Mouse (Mus musculus) Patski (cell line): ENCODE data around the gene Sipa1l3. TPM values are rescaled to one million over a fixed set of nuclear protein-coding genes. Genes with fewer than 3 reads are reported as not detected.

ENCODE experiments used
- ATAC-seq: fragments of 100-300 bp; one replicate; pipeline ENCODE4 v1.8.0; 2021
- CTCF ChIA-PET: fragments of 350-600 bp; sonication (Branson Sonifier 250); formaldehyde crosslinking; loops from one replicate; lab custom pipeline; 2022; ENCODE audit warnings: inconsistent platforms; lab: Charles Lee
- POLR2A ChIA-PET: fragments of 350-600 bp; sonication (Branson Sonifier 250); formaldehyde crosslinking; loops from one replicate; lab custom pipeline; 2022; ENCODE audit warnings: antibody characterized with exemption, inconsistent platforms; lab: Charles Lee
- DNase-seq: peaks from one replicate; pipeline ENCODE4 v3.0.0-alpha.2; 2011; ENCODE audit warnings: low read depth, low spot score
- H3K27me3 ChIP-seq: fragments of 371-371 bp; one replicate; pipeline ENCODE4 v1.5.1; 2021
- CTCF ChIP-seq: fragments of 100-300 bp; IDR thresholded peaks from one replicate; pipeline ENCODE4 v1.5.1; 2021
- in situ Hi-C: fragments of 300-500 bp; cut with MboI; formaldehyde crosslinking; loops from 3 replicates; pipeline ENCODE4 v1.11.1; 2018; ENCODE audit warnings: low pct_unique_long_range_greater_than_20kb, mixed read lengths
- polyA plus RNA-seq: library from polyadenylated mRNA; unstranded; gene quantifications from one replicate; pipeline ENCODE4 v1.2.3, GENCODE M21; 2021

Gene Sipa1l3
- polyA plus RNA-seq, 1 experiment from 2014 or later: 27.2 TPM

DNA sequence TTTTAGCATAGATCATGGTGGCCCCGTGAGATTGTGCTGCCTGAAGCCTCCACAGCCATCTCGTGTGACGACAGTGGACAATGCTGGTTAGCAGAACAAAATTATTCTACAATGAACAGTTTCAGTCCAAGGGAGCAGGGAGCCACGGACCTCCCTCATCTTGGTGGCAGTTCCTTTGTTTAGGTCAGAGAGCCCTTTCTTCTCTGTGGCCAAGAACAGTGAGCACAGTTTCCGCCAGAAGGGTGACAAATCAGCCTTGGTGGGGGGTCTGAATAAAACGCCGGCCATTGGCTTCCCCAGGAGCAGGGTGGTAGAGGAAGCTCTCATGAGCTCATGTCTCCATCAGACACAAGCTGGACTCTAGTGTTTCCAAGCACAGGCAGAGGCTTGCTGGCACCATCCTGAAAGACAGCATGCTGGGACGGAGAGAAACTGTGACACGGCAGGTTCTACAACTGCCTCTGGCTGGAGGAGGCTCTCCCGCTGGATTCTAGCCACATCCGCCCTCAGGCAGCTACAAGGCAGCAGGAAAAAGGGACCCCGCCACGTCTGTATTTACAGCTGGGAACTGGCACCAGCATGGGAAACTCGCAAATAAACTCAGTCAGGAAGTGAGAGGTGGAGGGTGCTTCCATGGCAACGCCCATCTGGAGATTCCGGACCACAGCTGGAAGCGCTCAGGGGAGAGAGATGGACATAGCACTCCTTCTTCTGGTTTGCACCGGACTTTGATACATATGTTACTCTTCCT is 65.3 kb downstream of the Sipa1l3 start:
- ATAC-seq: no peak
- POLR2A ChIA-PET: no interaction called here
- no peak for DNase-seq

DNA sequence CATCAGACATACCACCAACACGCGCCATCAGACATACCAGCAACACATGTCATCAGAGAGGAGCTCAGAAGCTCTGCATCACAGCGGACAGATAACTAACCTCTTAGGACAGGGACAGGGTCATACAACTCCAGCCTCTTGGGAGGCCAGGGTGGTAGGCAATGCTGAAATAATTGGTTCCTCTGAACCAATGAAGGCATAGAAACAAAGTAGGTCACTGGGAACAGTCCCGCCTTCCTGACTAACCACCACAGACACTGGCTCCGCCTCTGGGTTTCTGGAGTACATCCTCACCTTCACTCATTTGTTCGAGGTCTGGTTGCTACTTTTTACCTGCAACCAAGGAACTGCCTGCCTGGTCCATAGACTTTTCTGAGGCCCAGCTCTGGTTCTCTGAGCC is 66.1 kb downstream of the Sipa1l3 start:
- CTCF ChIA-PET: interaction anchor here (1.0 to 1.9 kb wide), 3 partner anchors 18 to 39 kb away, joined by 3 to 6 read pairs (median 3); no protein-coding TSS in a partner anchor
- TF ChIP-seq CTCF: no peak

More for the DNA sequence above, 65.3 kb downstream of the Sipa1l3 start:
- no peaks in the 10 kb centered on the region for H3K27me3 ChIP-seq
- in situ Hi-C loops: loop anchor here (5.0 kb wide), 1 partner anchor 71 kb away; no protein-coding TSS in a partner anchor
- CTCF ChIA-PET: interaction anchor here (1.0 to 1.3 kb wide), 2 partner anchors 21 to 38 kb away, joined by 3 read pairs; no protein-coding TSS in a partner anchor
- no peak for TF ChIP-seq CTCF

DNA sequence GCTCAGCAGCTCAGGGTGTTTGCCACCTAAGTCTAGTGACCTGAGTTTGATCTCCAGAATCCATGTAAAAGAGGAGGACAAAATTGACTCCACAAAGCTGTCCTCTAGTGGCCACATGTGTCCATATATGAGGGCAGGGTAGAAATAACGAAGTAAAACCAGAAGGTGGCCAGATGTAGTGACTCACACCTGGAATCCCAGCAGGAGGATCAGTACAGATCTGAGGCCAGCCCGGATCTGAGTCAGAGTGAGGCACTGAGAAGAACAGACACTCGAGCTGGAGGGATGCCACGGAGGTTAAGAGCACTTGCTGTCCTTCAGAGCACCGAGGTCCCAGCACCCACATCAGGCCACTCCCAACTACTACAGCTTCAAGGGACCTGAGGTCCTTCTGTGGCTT is 68.3 kb downstream of the Sipa1l3 start:
- H3K27me3 ChIP-seq: no peaks in the 10 kb centered on the region
- POLR2A ChIA-PET: interaction anchor here (1.1 to 1.3 kb wide), 2 partner anchors 42 to 68 kb away, joined by 3 read pairs; partner anchors contain the start of gene Sipa1l3
- DNase-seq (no peak), ATAC-seq (no peak)
- in situ Hi-C loops: loop anchor here (5.0 kb wide), 1 partner anchor 68 kb away; no protein-coding TSS in a partner anchor
- CTCF ChIA-PET: interaction anchor here (0.7 to 1.5 kb wide), 6 partner anchors 17 to 70 kb away, joined by 3 to 5 read pairs (median 4); no protein-coding TSS in a partner anchor
- TF ChIP-seq CTCF: no peak

More for the DNA sequence above, 66.1 kb downstream of the Sipa1l3 start:
- POLR2A ChIA-PET: no interaction called here
- no peaks in the 10 kb centered on the region for H3K27me3 ChIP-seq
- no peak for ATAC-seq
- DNase-seq: no peak
- in situ Hi-C loops: loop anchor here (5.0 kb wide), 1 partner anchor 70 kb away; no protein-coding TSS in a partner anchor

DNA sequence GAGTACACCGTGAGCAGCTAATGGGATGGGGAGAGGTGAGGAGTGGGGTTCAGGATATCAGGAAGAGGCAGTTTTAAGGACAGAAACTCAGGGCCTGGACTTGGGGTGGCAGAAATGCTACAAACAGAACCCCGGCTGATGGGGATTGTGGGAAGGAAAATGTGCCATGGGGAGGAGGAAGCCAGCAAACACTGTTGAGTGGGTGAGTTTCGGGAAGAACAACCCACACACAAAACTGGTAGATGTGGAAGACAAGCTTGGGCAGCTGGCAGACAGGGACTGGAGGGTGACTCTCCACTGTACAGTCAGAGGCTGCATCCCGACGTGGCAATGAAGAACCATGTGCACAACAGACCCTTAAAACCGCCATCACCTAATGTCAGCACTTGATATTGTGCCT is 69.6 kb downstream of the Sipa1l3 start:
- CTCF ChIA-PET: interaction anchor here (1.1 to 1.5 kb wide), 3 partner anchors 16 to 65 kb away, joined by 3 to 5 read pairs (median 3); no protein-coding TSS in a partner anchor
- in situ Hi-C loops: no loop called here

DNA sequence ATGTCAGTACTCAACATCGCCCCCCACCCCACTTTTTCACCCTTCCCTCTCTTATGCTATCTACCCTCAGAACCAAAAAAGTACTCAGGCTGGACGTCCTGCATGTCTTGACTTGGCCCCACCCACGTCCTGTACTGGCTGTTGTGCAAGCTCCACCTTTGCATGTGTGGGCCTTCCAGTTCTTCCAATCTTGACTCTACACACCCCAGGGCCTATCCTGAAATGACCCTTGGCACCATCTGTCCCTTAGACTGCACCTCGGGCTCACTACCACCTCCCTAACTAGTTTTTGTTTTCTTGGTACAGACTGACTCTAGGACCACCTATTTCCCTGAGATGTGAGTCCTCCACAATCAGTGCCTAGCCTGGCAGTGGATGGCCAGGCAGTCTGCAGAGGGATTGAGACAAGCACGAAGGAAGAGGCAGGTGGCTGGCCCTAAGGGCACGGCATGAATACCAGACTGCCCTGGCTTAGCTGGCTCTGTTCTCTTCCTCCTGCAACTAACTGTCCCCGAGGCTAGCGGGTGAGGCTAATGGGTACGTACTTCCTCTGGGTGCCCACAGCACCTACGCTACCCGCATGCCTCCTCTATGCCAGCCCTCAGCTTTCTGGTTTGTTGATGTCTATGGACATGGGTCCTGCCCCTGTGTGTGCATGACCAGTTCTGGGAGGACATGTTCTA is 71.2 kb downstream of the Sipa1l3 start:
- in situ Hi-C loops: no loop called here
- POLR2A ChIA-PET: no interaction called here

More for the DNA sequence above, 69.6 kb downstream of the Sipa1l3 start:
- H3K27me3 ChIP-seq: no peaks in the 10 kb centered on the region
- POLR2A ChIA-PET: no interaction called here
- DNase-seq: no peak
- ATAC-seq: no peak
- TF ChIP-seq CTCF: no peak

DNA sequence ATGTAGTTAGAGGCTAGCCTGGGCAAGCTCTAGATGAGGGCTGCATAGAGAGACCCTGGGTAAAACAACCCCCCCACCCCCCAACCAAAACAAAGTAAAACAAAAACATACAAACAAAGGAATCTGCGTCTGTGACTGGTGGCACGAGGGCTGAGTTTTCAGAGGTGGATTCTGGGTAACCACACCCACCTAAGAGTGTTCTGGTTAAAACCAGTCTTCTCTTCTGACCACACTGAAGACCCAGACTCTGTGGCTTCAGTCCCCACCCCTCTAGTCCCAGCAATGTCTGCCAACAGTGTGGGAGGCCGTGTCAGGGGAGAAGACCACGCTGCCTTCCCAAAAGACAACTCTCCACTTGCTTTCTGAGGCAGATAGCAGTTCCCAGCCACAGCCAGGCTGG is 72.3 kb downstream of the Sipa1l3 start:
- ATAC-seq (no peak), DNase-seq (no peak)
- CTCF ChIA-PET: no interaction called here
- POLR2A ChIA-PET: no interaction called here
- in situ Hi-C loops: no loop called here
- no peak for TF ChIP-seq CTCF
- no peaks in the 10 kb centered on the region for H3K27me3 ChIP-seq

More for the DNA sequence above, 71.2 kb downstream of the Sipa1l3 start:
- no peaks in the 10 kb centered on the region for H3K27me3 ChIP-seq
- CTCF ChIA-PET: interaction anchor here (1.5 kb wide), 1 partner anchor 57 kb away, joined by 3 read pairs; no protein-coding TSS in a partner anchor
- no peak for ATAC-seq
- no peak for DNase-seq
- TF ChIP-seq CTCF: no peak

DNA sequence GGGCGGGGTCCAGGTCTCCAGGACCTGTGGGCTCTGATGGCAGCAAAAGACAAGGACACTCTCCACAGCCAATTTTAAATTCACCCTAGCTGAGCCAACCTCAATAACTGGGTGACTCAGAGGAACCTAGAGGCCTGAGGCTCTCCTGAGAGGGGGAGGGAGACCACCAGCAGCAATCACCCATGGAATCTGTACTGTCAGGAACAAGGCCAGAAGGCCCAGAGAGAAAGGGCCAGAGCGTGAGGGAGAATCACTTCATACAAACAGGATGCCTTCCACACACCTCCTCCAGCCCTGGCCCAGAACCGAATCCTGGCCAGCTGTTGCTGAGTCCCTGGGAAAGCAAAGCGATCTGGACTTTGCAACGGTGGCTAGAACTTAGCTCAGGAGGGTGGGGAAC is 73.9 kb downstream of the Sipa1l3 start:
- ATAC-seq: peak; percentile 48
- in situ Hi-C loops: loop anchor here (5.0 kb wide), 1 partner anchor 68 kb away; no protein-coding TSS in a partner anchor
- DNase-seq: no peak
- CTCF ChIA-PET: no interaction called here
- no peaks in the 10 kb centered on the region for H3K27me3 ChIP-seq
- POLR2A ChIA-PET: interaction anchor here (1.7 kb wide), 1 partner anchor 14 kb away, joined by 4 read pairs; no protein-coding TSS in a partner anchor
- TF ChIP-seq CTCF: no peak

DNA sequence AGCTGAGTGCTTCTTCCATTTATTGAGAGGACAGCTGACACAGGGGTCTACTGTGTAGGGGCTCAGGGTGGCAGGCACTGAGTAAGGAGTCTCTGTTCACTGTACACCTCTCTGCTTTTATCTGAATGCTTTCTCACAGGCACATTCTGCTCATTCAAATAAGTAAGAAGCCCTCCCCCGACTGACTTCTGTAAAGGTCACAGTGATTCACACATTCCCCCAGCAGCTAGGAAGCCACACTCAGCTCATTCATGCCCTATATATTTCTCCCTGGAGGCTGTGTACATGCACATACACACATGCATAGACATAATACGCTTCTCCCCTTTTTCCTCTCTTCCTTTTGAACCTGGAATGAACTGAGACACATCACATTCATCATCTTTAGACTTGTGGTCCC is 74.4 kb downstream of the Sipa1l3 start:
- in situ Hi-C loops: loop anchor here (5.0 kb wide), 1 partner anchor 68 kb away; no protein-coding TSS in a partner anchor
- no peaks in the 10 kb centered on the region for H3K27me3 ChIP-seq
- DNase-seq (no peak), ATAC-seq (peak; percentile 30)
- no peak for TF ChIP-seq CTCF
- POLR2A ChIA-PET: interaction anchor here (1.7 kb wide), 1 partner anchor 14 kb away, joined by 4 read pairs; no protein-coding TSS in a partner anchor
- CTCF ChIA-PET: no interaction called here

DNA sequence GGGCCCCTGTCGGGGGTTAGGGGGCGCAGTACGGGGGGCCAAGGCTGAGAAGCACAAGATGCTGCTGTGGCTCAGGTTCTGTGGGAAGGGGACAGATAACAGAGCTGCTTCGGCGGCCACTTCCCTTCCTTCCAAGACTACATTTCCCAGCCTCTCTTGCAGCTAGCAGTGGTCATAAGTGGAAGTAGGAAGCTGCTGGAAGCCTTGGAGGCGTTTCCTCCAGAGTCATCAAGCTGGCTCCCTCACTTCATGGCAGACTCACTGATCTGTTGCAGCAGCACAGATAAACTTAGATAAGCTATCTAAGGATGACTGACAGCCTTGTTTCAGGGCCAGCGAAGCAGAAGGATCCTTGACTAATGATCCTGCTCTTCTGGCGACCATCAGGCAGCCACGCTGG is 76.6 kb downstream of the Sipa1l3 start:
- in situ Hi-C loops: loop anchor here (5.0 kb wide), 1 partner anchor 71 kb away; no protein-coding TSS in a partner anchor
- no peak for TF ChIP-seq CTCF
- CTCF ChIA-PET: interaction anchor here (1.1 to 2.4 kb wide), 4 partner anchors 9 to 76 kb away, joined by 3 to 9 read pairs (median 4); partner anchors contain the start of gene Sipa1l3
- DNase-seq (no peak), ATAC-seq (no peak)
- POLR2A ChIA-PET: interaction anchor here (1.4 kb wide), 1 partner anchor 15 kb away, joined by 3 read pairs; no protein-coding TSS in a partner anchor
- H3K27me3 ChIP-seq: no peaks in the 10 kb centered on the region

DNA sequence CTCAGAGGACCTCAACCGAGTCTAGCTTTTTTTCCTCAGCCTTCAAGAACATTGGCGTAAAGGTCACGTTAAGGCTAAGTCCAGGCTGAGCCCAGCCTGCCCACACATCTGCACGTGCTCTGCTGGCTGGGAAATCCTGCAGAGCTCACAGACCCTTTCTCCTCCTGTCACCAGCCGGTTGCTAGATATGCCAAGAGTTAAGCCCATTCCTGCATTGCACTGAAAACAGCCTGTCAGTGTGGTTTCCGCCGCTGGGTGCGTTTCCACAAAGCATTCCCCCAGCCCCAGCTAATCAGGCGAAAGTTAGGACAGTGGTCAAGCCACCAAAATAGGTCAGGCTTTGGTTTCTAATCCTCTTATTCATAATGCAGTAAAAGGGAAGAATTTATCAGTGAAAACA is 77.3 kb downstream of the Sipa1l3 start:
- H3K27me3 ChIP-seq: no peaks in the 10 kb centered on the region
- ChIA-PET POLR2A (interaction anchor here (1.4 kb wide), 1 partner anchor 15 kb away, joined by 3 read pairs; no protein-coding TSS in a partner anchor), CTCF (interaction anchor here (1.0 to 2.4 kb wide), 5 partner anchors 9 to 77 kb away, joined by 3 to 9 read pairs (median 4); partner anchors contain the start of gene Sipa1l3)
- DNase-seq (no peak), ATAC-seq (no peak)
- in situ Hi-C loops: loop anchor here (5.0 kb wide), 1 partner anchor 71 kb away; no protein-coding TSS in a partner anchor
- TF ChIP-seq CTCF: no peak
